Mouse (Mus musculus) olfactory bulb, adult 2 months (tissue): Measurements from ENCODE around the gene Slc7a8. TPM values are rescaled to one million over a fixed set of nuclear protein-coding genes. Genes with fewer than 3 reads are reported as not detected.

Experiments
- H3K27ac ChIP-seq: fragments of 200-500 bp; 2 replicates; pipeline ENCODE4 v1.5.1; 2012; ENCODE audit warnings: low read depth, low read length; ENCODE audit not compliant: insufficient read depth
- H3K4me1 ChIP-seq: fragments of 200-500 bp; 2 replicates; pipeline ENCODE4 v1.6.1; 2012; ENCODE audit warnings: low read length; ENCODE audit not compliant: control insufficient read depth, insufficient read depth
- H3K4me3 ChIP-seq: fragments of 200-500 bp; 2 replicates; pipeline ENCODE4 v1.5.1; 2012; ENCODE audit warnings: mild to moderate bottlenecking, low read depth, low read length, moderate library complexity; ENCODE audit not compliant: insufficient read depth
- CTCF ChIP-seq: fragments of 200-500 bp; IDR thresholded peaks from 2 replicates; pipeline ENCODE4 v1.5.1; 2012; ENCODE audit warnings: low read depth, mild to moderate bottlenecking, low read length, moderate library complexity; ENCODE audit not compliant: insufficient read depth
- POLR2A ChIP-seq: fragments of 200-500 bp; IDR thresholded peaks from 2 replicates; pipeline ENCODE4 v1.6.1; 2012; ENCODE audit warnings: mild to moderate bottlenecking, low read depth, low read length, moderate library complexity; ENCODE audit not compliant: insufficient read depth
- WGBS: fragments of 180-500 bp; shearing (Covaris S2); methylation state at CpG from one replicate; pipeline ENCODE4 v1.1.7; 2018; 5-methylcytosine and 5-hydroxymethylcytosine counted together
- polyA plus RNA-seq: library from polyadenylated mRNA; stranded (reverse); fragments of >200 nt; gene quantifications from 2 replicates; pipeline ENCODE4 v1.2.4, GENCODE M21; 2012; ENCODE audit warnings: low replicate concordance; ENCODE audit not compliant: missing spikeins, insufficient read depth, insufficient read length

Slc7a8 gene
- polyA plus RNA-seq, 1 experiment: not detected

- TF ChIP-seq POLR2A: no peak
- no peak for TF ChIP-seq CTCF
- Histone ChIP-seq H3K4me3 (no peak overlapping the region), H3K4me1 (no peaks in the 10 kb centered on the region), H3K27ac (no peak overlapping the region)
- whole genome bisulfite sequencing: 70% methylated on average over 5 of the region's 5 CpGs
Observed at GRCm38 (mm10) chr14:54676290-54676689, 105.5 kb downstream of the Slc7a8 start.

GRCm38 (mm10) chr14:54674317-54674716 is 107.4 kb downstream of the Slc7a8 start:
- Histone ChIP-seq H3K4me3 (no peak overlapping the region), H3K27ac (no peak overlapping the region), H3K4me1 (no peaks in the 10 kb centered on the region)
- TF ChIP-seq POLR2A (no peak), CTCF (no peak)
- 31% methylated on average over 2 of the region's 2 CpGs for WGBS

Other genes starting within 250 kb of the Slc7a8 start
- not detected in 2 replicates for gene Haus4, start 227.3 kb downstream of the Slc7a8 start, polyA plus RNA-seq
- not detected in 2 replicates for gene Ajuba, start 204.4 kb downstream of the Slc7a8 start, polyA plus RNA-seq
- gene 4931414P19Rik, start 176.0 kb downstream of the Slc7a8 start, polyA plus RNA-seq: not detected in 2 replicates
- not detected in 2 replicates for gene Psmb5, start 163.9 kb downstream of the Slc7a8 start, polyA plus RNA-seq
- gene Psmb11, start 160.5 kb downstream of the Slc7a8 start, polyA plus RNA-seq: not detected in 2 replicates
- not detected in 2 replicates for gene Gm17606, start 141.0 kb downstream of the Slc7a8 start, polyA plus RNA-seq
- not detected in 2 replicates for gene Cdh24, start 140.6 kb downstream of the Slc7a8 start, polyA plus RNA-seq
- gene 1700123O20Rik, start 95.7 kb downstream of the Slc7a8 start, polyA plus RNA-seq: not detected in 2 replicates
- gene Acin1, start 95.0 kb downstream of the Slc7a8 start, polyA plus RNA-seq: 835 TPM in 1 of 2 replicates, not detected in the other
- not detected in 2 replicates for gene Gm29776, start 83.1 kb downstream of the Slc7a8 start, polyA plus RNA-seq
- gene Cebpe, start 69.8 kb downstream of the Slc7a8 start, polyA plus RNA-seq: not detected in 2 replicates
- not detected in 2 replicates for gene Rnf212b, start 32.2 kb upstream of the Slc7a8 start, polyA plus RNA-seq
- not detected in 2 replicates for gene Homez, start 89.0 kb upstream of the Slc7a8 start, polyA plus RNA-seq
- not detected in 2 replicates for gene Ppp1r3e, start 95.6 kb upstream of the Slc7a8 start, polyA plus RNA-seq
- gene Bcl2l2, start 101.4 kb upstream of the Slc7a8 start, polyA plus RNA-seq: 145 TPM in 1 of 2 replicates, not detected in the other
- not detected in 2 replicates for gene Gm20521, start 101.5 kb upstream of the Slc7a8 start, polyA plus RNA-seq
- gene Pabpn1, start 110.6 kb upstream of the Slc7a8 start, polyA plus RNA-seq: not detected in 2 replicates
- 220 TPM in 1 of 2 replicates, not detected in the other for gene Slc22a17, start 131.2 kb upstream of the Slc7a8 start, polyA plus RNA-seq
- not detected in 2 replicates for gene Efs, start 144.2 kb upstream of the Slc7a8 start, polyA plus RNA-seq
- gene Il25, start 150.7 kb upstream of the Slc7a8 start, polyA plus RNA-seq: not detected in 2 replicates
- not detected in 2 replicates for gene Cmtm5, start 154.3 kb upstream of the Slc7a8 start, polyA plus RNA-seq
- not detected in 2 replicates for gene Myh6, start 185.0 kb upstream of the Slc7a8 start, polyA plus RNA-seq
- gene Gm17428, start 195.0 kb upstream of the Slc7a8 start, polyA plus RNA-seq: not detected in 2 replicates
- not detected in 2 replicates for gene Myh7, start 212.7 kb upstream of the Slc7a8 start, polyA plus RNA-seq
- not detected in 2 replicates for gene Ngdn, start 233.5 kb upstream of the Slc7a8 start, polyA plus RNA-seq